Mouse (Mus musculus): ENCODE measurements at regions not wholly inside any gene's neighbourhood (a gene's known extent, or its start where the extent isn't known, plus 50 kb on each side); places are given as distances from the start of the nearest gene placed in this dataset.
"Not testable (repeated sequence)": the region's sequence is repeated elsewhere in the genome, so short reads cannot be mapped to it uniquely, and the experiment has no call there.

GRCm38 (mm10) chr3:149076928-149077551 is 86.7 kb upstream of the Adgrl2 start:
- no peak for DNase-seq (ENCODE audit: low spot score in 2 of 2)

- peak; percentile 16 to 28 for DNase-seq (ENCODE audit: low spot score in 2 of 2)
Observed at GRCm38 (mm10) chr3:149075488-149075851, 85.1 kb upstream of the Adgrl2 start.

- no peak for DNase-seq (ENCODE audit: low spot score in 2 of 2)
Observed at GRCm38 (mm10) chr3:149074658-149075487, 84.5 kb upstream of the Adgrl2 start.

GRCm38 (mm10) chr3:149070201-149070600 is 79.8 kb upstream of the Adgrl2 start:
- DNase-seq (ENCODE audit: low spot score in 2 of 2): no peak

- no peak for DNase-seq (ENCODE audit: low spot score in 2 of 2)
Observed at GRCm38 (mm10) chr3:149069436-149069835, 79.1 kb upstream of the Adgrl2 start.

GRCm38 (mm10) chr3:149068821-149069220 is 78.5 kb upstream of the Adgrl2 start:
- DNase-seq (ENCODE audit: low spot score in 2 of 2): no peak

GRCm38 (mm10) chr3:149067758-149068157 is 77.4 kb upstream of the Adgrl2 start:
- DNase-seq (ENCODE audit: low spot score in 2 of 2): no peak

GRCm38 (mm10) chr3:149055077-149055476 is 64.7 kb upstream of the Adgrl2 start:
- no peak for DNase-seq (ENCODE audit: low spot score in 2 of 2)

- not testable (repeated sequence) for DNase-seq (ENCODE audit: low spot score in 2 of 2)
Observed at GRCm38 (mm10) chr3:149052295-149052902, 62.0 kb upstream of the Adgrl2 start.

GRCm38 (mm10) chr3:149045343-149045742 is 55.0 kb upstream of the Adgrl2 start:
- DNase-seq (ENCODE audit: low spot score in 2 of 2): no peak

- DNase-seq (ENCODE audit: low spot score in 2 of 2): no peak
Observed at GRCm38 (mm10) chr3:149043901-149044300, 53.5 kb upstream of the Adgrl2 start.

- DNase-seq (ENCODE audit: low spot score in 2 of 2): no peak
Observed at GRCm38 (mm10) chr3:149042527-149042926, 52.2 kb upstream of the Adgrl2 start.

GRCm38 (mm10) chr3:149041188-149041587 is 50.8 kb upstream of the Adgrl2 start:
- DNase-seq (ENCODE audit: low spot score in 2 of 2): no peak
